Mouse (Mus musculus) lung, postnatal 14 days (tissue): ENCODE data around the gene Htr5a.

Source experiments
- DNase-seq: peaks from one replicate; pipeline ENCODE4 v3.0.0; 2021

Gene Htr5a

DNA sequence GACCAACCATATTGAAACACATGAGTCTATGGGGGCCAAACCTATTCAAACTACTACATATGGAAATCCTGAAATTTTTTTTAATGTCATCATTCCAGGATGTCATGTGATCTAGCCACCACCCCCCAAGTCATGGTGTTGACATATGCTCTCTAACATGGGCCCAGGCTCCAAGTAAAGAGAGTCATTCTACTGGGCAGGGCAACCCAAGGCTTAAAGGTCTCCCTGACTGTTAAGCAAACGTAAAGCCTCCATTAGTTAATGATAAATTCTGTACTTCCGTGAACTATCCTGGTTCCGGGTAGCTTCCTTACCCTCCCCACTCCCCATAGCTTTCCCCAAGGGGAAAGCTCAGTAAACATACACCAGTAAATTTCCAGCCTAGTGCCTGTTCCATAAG, 46.1 kb downstream of the Htr5a start:
- DNase-seq, result no peak

DNA sequence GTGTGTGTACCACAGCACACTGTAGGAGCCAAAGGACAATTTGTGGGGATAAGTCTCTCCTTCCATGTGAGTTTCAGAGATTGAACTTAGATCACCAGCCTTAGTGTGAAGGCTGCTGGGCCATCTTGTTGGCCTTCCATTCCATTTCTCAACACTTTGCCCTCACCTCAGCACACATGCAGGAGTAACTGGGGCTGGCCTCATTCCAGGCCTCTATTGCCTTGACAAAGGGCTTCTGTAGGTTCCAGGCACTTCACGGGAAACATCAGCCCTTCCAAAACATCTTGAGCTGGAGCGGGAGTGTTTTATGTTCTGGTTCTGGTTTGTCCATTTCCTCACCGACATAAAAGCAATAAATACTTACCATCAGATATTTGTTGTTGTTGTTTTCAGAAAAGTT, 54.0 kb downstream of the Htr5a start:
- no peak for DNase-seq

DNA sequence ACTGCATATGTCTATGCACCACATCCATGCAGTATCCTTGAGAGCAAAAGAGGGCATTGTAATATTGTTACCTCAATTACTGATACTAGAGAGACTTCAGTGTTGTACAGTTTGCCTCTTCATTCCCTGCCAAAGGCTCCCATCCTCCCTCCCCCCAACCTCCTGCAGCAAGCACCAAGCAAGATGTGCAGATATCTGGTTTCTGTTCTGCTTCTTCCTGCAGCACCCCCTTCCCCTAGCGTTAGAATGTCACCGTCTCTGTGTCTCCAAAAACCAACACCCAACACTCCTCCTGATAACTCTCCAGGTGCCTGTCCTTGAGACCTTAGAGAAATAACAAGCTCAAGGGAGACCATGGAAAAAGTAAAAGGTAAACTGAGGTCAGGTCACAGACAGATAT, 57.8 kb downstream of the Htr5a start:
- DNase-seq, result no peak

DNA sequence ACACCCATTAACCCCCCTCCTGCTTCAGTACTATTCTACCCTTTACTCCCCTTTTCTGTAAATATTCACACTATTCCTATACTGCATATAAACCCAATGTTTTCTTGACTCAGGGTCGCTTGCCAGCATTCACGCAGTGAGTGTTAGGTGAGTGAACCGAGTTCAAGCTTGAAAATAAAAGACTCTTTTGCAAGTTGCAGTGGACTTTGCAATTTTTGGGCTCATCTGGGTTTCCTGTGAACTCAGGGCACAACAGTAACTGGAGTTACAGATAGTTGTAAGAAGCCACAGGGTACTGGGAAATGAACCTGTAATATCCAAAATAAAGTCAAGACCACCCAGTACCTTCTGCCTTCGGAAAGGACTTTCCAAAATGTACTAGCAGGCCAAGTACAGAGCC, 58.2 kb downstream of the Htr5a start:
- no peak for DNase-seq
